Mouse (Mus musculus): ENCODE measurements at regions not wholly inside any gene's neighbourhood (a gene's known extent, or its start where the extent isn't known, plus 50 kb on each side); places are given as distances from the start of the nearest gene placed in this dataset.

- TF ChIP-seq CTCF (IDR thresholded peaks at IDR 0.05; ENCODE audit: low read depth, low read length) (no peak), POLR2A (IDR thresholded peaks at IDR 0.05; ENCODE audit: extremely low read depth, insufficient read depth, low read length) (no peak)
These were observed 174.9 kb upstream of the Topaz1 start for GRCm38 (mm10) chr9:122572060-122572835.

Data from liver, adult 2 months (tissue).